Mouse (Mus musculus) megakaryocyte, embryonic 14.5 days (primary cell): ENCODE measurements at regions not wholly inside any gene's neighbourhood (a gene's known extent, or its start where the extent isn't known, plus 50 kb on each side); places are given as distances from the start of the nearest gene placed in this dataset.
A peak's percentile ranks its signal among the peaks of the same experiment; 100 is the strongest.

Source experiments
- H3K27me3 ChIP-seq: replicated peaks from 2 replicates; pipeline ENCODE3; 2012; ENCODE audit warnings: inconsistent platforms
- H3K36me3 ChIP-seq: replicated peaks from 2 replicates; pipeline ENCODE3; 2012; ENCODE audit warnings: low read length, inconsistent platforms, mixed read lengths
- H3K4me1 ChIP-seq: 2 replicates; pipeline ENCODE4 v1.6.1; 2012; ENCODE audit warnings: inconsistent platforms
- H3K4me3 ChIP-seq: replicated peaks from 2 replicates; pipeline ENCODE3; 2012; ENCODE audit warnings: moderate library complexity, mild to moderate bottlenecking, inconsistent platforms
- H3K9me3 ChIP-seq: 2 replicates; pipeline ENCODE4 v1.6.1; 2012; ENCODE audit warnings: inconsistent platforms
- FLI1 ChIP-seq: IDR thresholded peaks from 2 replicates; pipeline ENCODE4 v1.6.1; 2012; ENCODE audit warnings: low read length, inconsistent platforms, mixed read lengths
- GATA1 ChIP-seq: IDR thresholded peaks from 3 replicates; pipeline ENCODE4 v1.6.1; 2012; ENCODE audit warnings: mixed read lengths, low read length, inconsistent platforms, borderline replicate concordance

- H3K27me3 ChIP-seq: peaks cover 56% of the 10 kb centered on the region
- TF ChIP-seq GATA1 (no peak), FLI1 (no peak)
- peaks cover 38% of the 10 kb centered on the region for H3K4me1 ChIP-seq
- peak overlapping the region; percentile 91 for H3K4me3 ChIP-seq
- H3K36me3 ChIP-seq: no peaks in the 10 kb centered on the region
- H3K9me3 ChIP-seq: no peaks in the 10 kb centered on the region
These were observed 257.9 kb upstream of the Nfe2l3 start for GRCm38 (mm10) chr6:51174443-51175021.

- H3K4me1 ChIP-seq: peaks cover 33% of the 10 kb centered on the region
- TF ChIP-seq FLI1: no peak
- TF ChIP-seq GATA1: no peak
- no peaks in the 10 kb centered on the region; the same call in 1 of the 2 replicates for H3K9me3 ChIP-seq
- H3K36me3 ChIP-seq: no peaks in the 10 kb centered on the region
- peaks cover 67% of the 10 kb centered on the region for H3K27me3 ChIP-seq
- no peak overlapping the region for H3K4me3 ChIP-seq
These were observed 256.6 kb upstream of the Nfe2l3 start for GRCm38 (mm10) chr6:51175616-51176590.

GRCm38 (mm10) chr6:51176791-51177433, 255.6 kb upstream of the Nfe2l3 start:
- TF ChIP-seq GATA1 (no peak), FLI1 (no peak)
- Histone ChIP-seq H3K36me3 (no peaks in the 10 kb centered on the region), H3K4me3 (no peak overlapping the region), H3K4me1 (peaks cover 30% of the 10 kb centered on the region), H3K27me3 (peaks cover 74% of the 10 kb centered on the region), H3K9me3 (no peaks in the 10 kb centered on the region; the same call in 1 of the 2 replicates)

- Histone ChIP-seq H3K27me3 (peaks cover 75% of the 10 kb centered on the region), H3K4me1 (peaks cover 24% of the 10 kb centered on the region), H3K4me3 (peak overlapping the region; percentile 88), H3K9me3 (no peaks in the 10 kb centered on the region; the same call in 1 of the 2 replicates), H3K36me3 (no peaks in the 10 kb centered on the region)
- TF ChIP-seq FLI1 (no peak), GATA1 (no peak)
These were observed 254.8 kb upstream of the Nfe2l3 start for GRCm38 (mm10) chr6:51177701-51178060.

DNA sequence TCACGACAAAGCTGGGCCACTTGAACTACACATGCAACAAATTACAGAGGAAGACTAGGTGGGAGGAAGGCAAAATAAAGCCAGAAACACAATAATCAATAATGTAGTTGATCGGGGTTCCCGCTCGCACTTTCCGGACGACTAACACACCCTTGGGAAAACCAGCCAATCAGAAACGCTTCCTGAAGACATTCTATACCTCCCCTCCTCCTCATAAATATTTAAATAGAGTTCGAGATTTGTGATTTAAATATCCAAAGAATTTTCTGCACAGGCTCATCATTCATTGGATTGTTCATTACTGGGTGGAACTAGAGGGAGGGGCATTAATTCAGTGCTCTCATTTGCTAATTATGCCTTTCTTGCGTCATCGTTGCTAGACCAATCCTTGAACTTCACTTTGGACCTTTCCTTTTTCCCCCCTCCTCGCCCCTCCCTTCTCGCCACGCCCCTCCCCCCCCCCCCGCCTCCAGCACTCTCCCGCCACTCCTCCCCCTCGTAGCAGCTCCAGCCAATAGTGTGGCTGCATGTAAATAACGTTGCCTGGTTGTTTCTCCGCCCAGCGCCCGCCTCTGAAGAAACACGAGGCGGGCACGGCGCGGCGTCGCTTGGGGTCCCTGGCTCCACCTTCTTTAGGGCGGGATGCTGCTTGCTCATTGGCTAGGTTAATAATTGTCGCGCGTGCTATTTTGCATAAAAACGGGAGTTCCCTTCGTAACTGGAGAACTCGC, 254.2 kb upstream of the Nfe2l3 start:
- Histone ChIP-seq H3K27me3 (peaks cover 75% of the 10 kb centered on the region), H3K9me3 (no peaks in the 10 kb centered on the region; the same call in 1 of the 2 replicates), H3K4me3 (peak overlapping the region; percentile 88), H3K4me1 (peaks cover 18% of the 10 kb centered on the region), H3K36me3 (no peaks in the 10 kb centered on the region)
- no peak for TF ChIP-seq FLI1
- no peak for TF ChIP-seq GATA1

GRCm38 (mm10) chr6:51178799-51179398, 253.6 kb upstream of the Nfe2l3 start:
- no peaks in the 10 kb centered on the region for H3K36me3 ChIP-seq
- H3K4me1 ChIP-seq: peaks cover 12% of the 10 kb centered on the region
- H3K27me3 ChIP-seq: peaks cover 75% of the 10 kb centered on the region
- peaks cover 3% of the 10 kb centered on the region; the same call in 1 of the 2 replicates for H3K9me3 ChIP-seq
- no peak for TF ChIP-seq FLI1
- no peak for TF ChIP-seq GATA1
- peak overlapping the region; percentile 88 for H3K4me3 ChIP-seq

DNA sequence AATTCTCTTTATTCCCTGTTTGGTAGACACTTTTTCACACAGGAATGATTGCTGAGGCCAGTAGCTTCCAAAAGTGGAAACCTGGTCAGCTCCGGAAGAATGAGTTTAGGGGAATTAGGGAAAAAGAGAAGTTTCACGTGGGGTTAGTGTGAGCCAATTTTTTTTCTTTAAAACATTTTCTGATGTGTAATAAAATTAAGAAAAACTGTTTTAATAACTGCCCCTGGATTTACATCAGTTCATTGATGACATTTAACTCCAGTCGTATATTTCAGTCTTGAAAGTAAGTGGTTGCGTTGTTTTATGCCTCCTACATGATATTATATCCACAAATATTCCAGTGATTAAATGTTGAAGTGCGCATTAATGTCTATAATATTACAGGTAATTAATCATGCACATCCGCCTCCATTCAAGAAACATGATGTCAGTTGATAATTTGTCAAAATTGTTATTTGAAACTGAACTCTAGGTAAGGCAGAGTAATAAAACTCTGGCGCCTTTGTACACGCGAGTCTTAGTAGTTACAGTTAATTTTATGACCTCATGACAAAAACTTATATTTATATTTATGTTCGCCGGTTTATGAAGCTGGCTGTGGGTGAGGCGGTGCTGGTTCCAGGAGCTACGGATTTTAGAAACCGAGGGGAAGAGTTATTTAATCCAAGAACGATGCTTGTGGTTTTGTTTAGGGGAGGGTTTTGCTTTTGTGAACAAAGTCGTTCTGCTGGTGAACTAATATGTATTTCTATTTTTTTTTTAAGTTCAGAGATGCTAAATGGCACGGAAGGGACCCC, 252.5 kb upstream of the Nfe2l3 start:
- TF ChIP-seq GATA1 (no peak), FLI1 (no peak)
- peaks cover 75% of the 10 kb centered on the region for H3K27me3 ChIP-seq
- no peak overlapping the region for H3K4me3 ChIP-seq

GRCm38 (mm10) chr6:51180881-51181875, 251.3 kb upstream of the Nfe2l3 start:
- TF ChIP-seq GATA1 (no peak), FLI1 (no peak)
- Histone ChIP-seq H3K36me3 (no peaks in the 10 kb centered on the region), H3K27me3 (peaks cover 75% of the 10 kb centered on the region), H3K4me3 (no peak overlapping the region), H3K4me1 (peaks cover 4% of the 10 kb centered on the region; the same call in 1 of the 2 replicates), H3K9me3 (peaks cover 7% of the 10 kb centered on the region; the same call in 1 of the 2 replicates)

More for the DNA sequence above, 252.5 kb upstream of the Nfe2l3 start:
- Histone ChIP-seq H3K9me3 (peaks cover 7% of the 10 kb centered on the region; the same call in 1 of the 2 replicates), H3K4me1 (peaks cover 4% of the 10 kb centered on the region; the same call in 1 of the 2 replicates), H3K36me3 (no peaks in the 10 kb centered on the region)
